In the genomic region with DNA sequence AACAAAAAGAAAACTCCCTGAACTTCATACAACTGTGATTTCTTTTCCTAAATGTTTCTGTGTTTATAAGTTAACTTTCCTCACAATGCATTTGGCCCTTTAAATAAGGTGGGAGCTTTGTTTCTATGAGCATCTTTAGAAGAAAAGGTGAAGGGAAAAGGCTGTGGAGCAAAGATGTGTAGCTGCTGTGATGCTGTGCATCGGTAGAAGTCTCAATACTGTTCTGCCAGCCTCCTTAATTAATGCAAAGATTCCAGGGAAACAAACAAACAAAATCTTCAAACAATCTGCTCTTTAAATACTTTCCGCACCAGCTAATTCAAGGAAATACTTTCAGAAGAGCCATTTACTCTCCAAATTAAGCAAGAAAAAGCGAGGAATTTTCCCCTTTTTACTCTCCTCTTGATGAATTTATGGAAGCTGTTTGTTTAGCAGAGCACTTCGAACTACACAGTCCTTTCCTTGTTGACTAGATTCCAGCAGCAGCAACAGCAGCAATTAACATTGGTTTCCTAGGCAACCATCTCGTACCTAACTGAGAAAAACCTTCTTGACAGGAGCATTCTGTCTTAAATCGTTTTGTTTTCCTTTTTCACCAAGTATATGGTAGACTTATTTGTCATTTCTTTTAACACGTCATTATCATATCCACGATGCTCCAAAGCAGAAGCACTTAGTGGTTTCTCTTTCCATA, we compare ENCODE assay signal across 16 mouse cellular contexts.
DNase-seq lines count a peak whose midpoint lies in the region; ATAC-seq and TF ChIP-seq lines count a peak whose summit lies in the region.
"Had no signal": no experiment of that assay in that cellular context is flagged by ENCODE, and none has a peak within 500 bp of the region (broad histone marks: within the 10 kb centered on the region; RNA-seq: fewer than 3 reads in every experiment).

No protein-coding gene starts in this region.

- no peaks in the 10 kb centered on the region for H3K9me3 ChIP-seq in forebrain, embryonic 15.5 days
- H3K9me3 ChIP-seq in neural tube, embryonic 13.5 days, result no peaks in the 10 kb centered on the region
- no peaks in the 10 kb centered on the region for H3K9me3 ChIP-seq in heart, embryonic 12.5 days (replicated peaks)
- H3K9me3 ChIP-seq: embryonic facial prominence, embryonic 13.5 days; heart, embryonic 15.5 days; limb, embryonic 13.5 days had no signal

- no peaks in the 10 kb centered on the region for H3K27me3 ChIP-seq in forebrain, embryonic 15.5 days
- no peaks in the 10 kb centered on the region for H3K27me3 ChIP-seq in neural tube, embryonic 13.5 days
- no peaks in the 10 kb centered on the region for H3K27me3 ChIP-seq in heart, embryonic 12.5 days (replicated peaks)
- H3K27me3 ChIP-seq: embryonic facial prominence, embryonic 13.5 days; heart, embryonic 15.5 days; limb, embryonic 13.5 days had no signal

- peak overlapping the region; percentile 6; the same call in 1 of the 2 replicates for H3K27ac ChIP-seq in left cerebral cortex, adult 2 months
- peak overlapping the region; percentile 72 for H3K27ac ChIP-seq in forebrain, embryonic 15.5 days (replicated peaks)
- H3K27ac ChIP-seq in neural tube, embryonic 13.5 days (replicated peaks), result peak overlapping the region; percentile 52; the same call in 1 of the 2 replicates
- no peak overlapping the region for H3K27ac ChIP-seq in heart, embryonic 12.5 days (ENCODE audit: poor library complexity, severe bottlenecking)
- H3K27ac ChIP-seq: embryonic facial prominence, embryonic 13.5 days; heart, embryonic 15.5 days; limb, embryonic 13.5 days; macrophage had no signal

- DNase-seq in left cerebral cortex, adult 2 months (ENCODE audit: extremely low spot score in 1 of 2, low spot score in 2 of 2), result no peak
- no peak for DNase-seq in left cerebral cortex, postnatal 25 days (ENCODE audit: low spot score in 2 of 2)
- peak; percentile 21 for DNase-seq in embryo, embryonic 11 days
- DNase-seq in layer of hippocampus, adult 8-10 months (ENCODE audit: low spot score in 2 of 2), result no peak
- DNase-seq: cerebellum, adult 9-10 months; kidney, postnatal 14 days; layer of hippocampus, postnatal 36 days; liver, postnatal 0 days; thymus, postnatal 36 days had no signal

- H3K36me3 ChIP-seq in forebrain, embryonic 15.5 days, result peaks cover 8% of the 10 kb centered on the region
- peaks cover 7% of the 10 kb centered on the region for H3K36me3 ChIP-seq in neural tube, embryonic 13.5 days
- H3K36me3 ChIP-seq in heart, embryonic 12.5 days, result no peaks in the 10 kb centered on the region
- H3K36me3 ChIP-seq: embryonic facial prominence, embryonic 13.5 days; heart, embryonic 15.5 days; limb, embryonic 13.5 days had no signal

- peak overlapping the region; percentile 7 for H3K4me2 ChIP-seq in forebrain, embryonic 15.5 days (replicated peaks)
- peak overlapping the region; percentile 14 for H3K4me2 ChIP-seq in neural tube, embryonic 13.5 days
- no peak overlapping the region for H3K4me2 ChIP-seq in heart, embryonic 12.5 days
- H3K4me2 ChIP-seq: embryonic facial prominence, embryonic 13.5 days; heart, embryonic 15.5 days; limb, embryonic 13.5 days had no signal

- WGBS in forebrain, embryonic 15.5 days, result 7% methylated on average over 8 of the region's 8 CpGs
- WGBS in neural tube, embryonic 13.5 days, result 17% methylated on average over 8 of the region's 8 CpGs
- 63% methylated on average over 8 of the region's 8 CpGs for WGBS in heart, embryonic 12.5 days

- intact Hi-C loops in left cerebral cortex, adult 2 months (cut with DNase I), result no loop called here
- intact Hi-C loops in left cerebral cortex, postnatal 25 days (cut with DNase I), result no loop called here

- H3K4me3 ChIP-seq in left cerebral cortex, adult 2 months, result no peak overlapping the region
- H3K4me3 ChIP-seq in forebrain, embryonic 15.5 days, result no peak overlapping the region
- no peak overlapping the region for H3K4me3 ChIP-seq in neural tube, embryonic 13.5 days
- H3K4me3 ChIP-seq in heart, embryonic 12.5 days, result no peak overlapping the region
- H3K4me3 ChIP-seq: embryonic facial prominence, embryonic 13.5 days; heart, embryonic 15.5 days; limb, embryonic 13.5 days had no signal

- 0 out of 2 replicates have a peak overlapping the region, but pooled peaks have one; percentile 22 for H3K9ac ChIP-seq in forebrain, embryonic 15.5 days (replicated peaks)
- H3K9ac ChIP-seq in neural tube, embryonic 13.5 days, result no peak overlapping the region
- no peak overlapping the region for H3K9ac ChIP-seq in heart, embryonic 12.5 days
- H3K9ac ChIP-seq: embryonic facial prominence, embryonic 13.5 days; heart, embryonic 15.5 days; limb, embryonic 13.5 days; liver, postnatal 0 days had no signal

- peak; percentile 80 for ATAC-seq in forebrain, embryonic 15.5 days (replicated peaks)
- peak; percentile 45; the same call in 1 of the 2 replicates for ATAC-seq in neural tube, embryonic 13.5 days (ENCODE audit: low read depth)
- ATAC-seq in heart, embryonic 12.5 days (ENCODE audit: insufficient number of reproducible peaks, low FRiP score), result no peak
- ATAC-seq: liver, postnatal 0 days had no signal

- no peak for TF ChIP-seq CTCF in left cerebral cortex, adult 2 months (IDR thresholded peaks at IDR 0.05)

- peaks cover 23% of the 10 kb centered on the region for H3K4me1 ChIP-seq in forebrain, embryonic 15.5 days
- peaks cover 38% of the 10 kb centered on the region for H3K4me1 ChIP-seq in neural tube, embryonic 13.5 days (replicated peaks)
- no peaks in the 10 kb centered on the region for H3K4me1 ChIP-seq in heart, embryonic 12.5 days (replicated peaks)
- H3K4me1 ChIP-seq: embryonic facial prominence, embryonic 13.5 days; heart, embryonic 15.5 days had no signal
